Mouse (Mus musculus) neural tube, embryonic 13.5 days (tissue): ENCODE data around the gene Bach1. TPM values are rescaled to one million over a fixed set of nuclear protein-coding genes. Genes with fewer than 3 reads are reported as not detected.

Experiments used
- ATAC-seq: fragments of 200-750 bp; cut with Nextera tagmentation; 2 replicates; pipeline ENCODE4 v1.8.0; 2017; ENCODE audit warnings: low read depth, mild to moderate bottlenecking, moderate TSS enrichment, moderate library complexity
- H3K27ac ChIP-seq: fragments of 300-500 bp; sonication (generic); replicated peaks from 2 replicates; pipeline ENCODE4 v1.5.1; 2015; ENCODE audit warnings: moderate library complexity, mild to moderate bottlenecking, inconsistent platforms
- H3K27me3 ChIP-seq: fragments of 300-500 bp; sonication (generic); 2 replicates; pipeline ENCODE4 v1.6.1; 2015; ENCODE audit warnings: mild to moderate bottlenecking, inconsistent platforms
- H3K36me3 ChIP-seq: fragments of 300-500 bp; sonication (generic); 2 replicates; pipeline ENCODE4 v1.6.1; 2015; ENCODE audit warnings: mild to moderate bottlenecking, inconsistent platforms
- H3K4me1 ChIP-seq: fragments of 300-500 bp; sonication (generic); replicated peaks from 2 replicates; pipeline ENCODE4 v1.6.1; 2015; ENCODE audit warnings: inconsistent platforms
- H3K4me2 ChIP-seq: fragments of 300-500 bp; sonication (generic); 2 replicates; pipeline ENCODE4 v1.6.1; 2015; ENCODE audit warnings: inconsistent platforms, mild to moderate bottlenecking, moderate library complexity
- H3K4me3 ChIP-seq: fragments of 300-500 bp; sonication (generic); 2 replicates; pipeline ENCODE4 v1.5.1; 2015; ENCODE audit warnings: mild to moderate bottlenecking, inconsistent platforms
- H3K9ac ChIP-seq: fragments of 300-500 bp; sonication (generic); 2 replicates; pipeline ENCODE4 v1.6.1; 2015; ENCODE audit warnings: moderate library complexity, mild to moderate bottlenecking, inconsistent platforms
- H3K9me3 ChIP-seq: fragments of 300-500 bp; sonication (generic); 2 replicates; pipeline ENCODE4 v1.6.1; 2016; ENCODE audit warnings: inconsistent platforms
- WGBS: fragments of 180-500 bp; shearing (Covaris S2); methylation state at CpG from one replicate; pipeline ENCODE4 v1.1.7; 2015; 5-methylcytosine and 5-hydroxymethylcytosine counted together
- polyA plus RNA-seq: library from polyadenylated mRNA; unstranded; fragments of >200 nt; fragmentation: Nextera tagmentation; extraction: Ambion mirVana; gene quantifications from 2 replicates; pipeline ENCODE4 v1.2.1, GENCODE M21; 2015

The Bach1 gene
- 19.6 and 25.1 TPM in 2 replicates for polyA plus RNA-seq

- peak within 1 kb of the TSS; percentile 66 for H3K4me2 ChIP-seq
- WGBS: under 1% methylated on average over 78 of the region's 84 CpGs
- H3K4me1 ChIP-seq: peaks cover 38% of the 10 kb centered on the region
Observed at GRCm38 (mm10) chr16:87698692-87699305, at the start of gene Bach1. TSS of gene Bach1 (plus strand) at chr16:87698945.

GRCm38 (mm10) chr16:87652344-87652743 lies 46.4 kb upstream of the Bach1 start:
- no peaks in the 10 kb centered on the region for H3K9me3 ChIP-seq
- H3K4me2 ChIP-seq: no peak overlapping the region
- H3K27ac ChIP-seq: no peak overlapping the region
- ATAC-seq: no peak
- H3K36me3 ChIP-seq: no peaks in the 10 kb centered on the region
- no peak overlapping the region for H3K4me3 ChIP-seq
- no peaks in the 10 kb centered on the region for H3K27me3 ChIP-seq
- no peak overlapping the region for H3K9ac ChIP-seq
- WGBS: 70% methylated on average over 8 of the region's 8 CpGs
- no peaks in the 10 kb centered on the region for H3K4me1 ChIP-seq

More at GRCm38 (mm10) chr16:87698692-87699305, at the start of gene Bach1:
- Histone ChIP-seq H3K4me3 (peak within 1 kb of the TSS; percentile 87), H3K27me3 (no peaks in the 10 kb centered on the region), H3K27ac (peak within 1 kb of the TSS; percentile 95), H3K9ac (peak within 1 kb of the TSS; percentile 94), H3K9me3 (no peaks in the 10 kb centered on the region), H3K36me3 (no peaks in the 10 kb centered on the region)
- ATAC-seq: peak; percentile 94

GRCm38 (mm10) chr16:87652924-87653323 lies 45.8 kb upstream of the Bach1 start:
- H3K27ac ChIP-seq: no peak overlapping the region
- no peak overlapping the region for H3K9ac ChIP-seq
- no peak overlapping the region for H3K4me3 ChIP-seq
- no peaks in the 10 kb centered on the region for H3K27me3 ChIP-seq
- no peak for ATAC-seq
- WGBS: 84% methylated on average over 13 of the region's 13 CpGs
- no peaks in the 10 kb centered on the region for H3K9me3 ChIP-seq
- H3K36me3 ChIP-seq: no peaks in the 10 kb centered on the region
- H3K4me2 ChIP-seq: no peak overlapping the region
- H3K4me1 ChIP-seq: no peaks in the 10 kb centered on the region

- ATAC-seq: no peak
- Histone ChIP-seq H3K4me3 (no peak overlapping the region), H3K27me3 (no peaks in the 10 kb centered on the region), H3K9ac (no peak overlapping the region), H3K27ac (no peak overlapping the region), H3K4me2 (no peak overlapping the region), H3K9me3 (no peaks in the 10 kb centered on the region), H3K36me3 (no peaks in the 10 kb centered on the region), H3K4me1 (no peaks in the 10 kb centered on the region)
- WGBS: 70% methylated on average over 11 of the region's 11 CpGs
Observed at GRCm38 (mm10) chr16:87654016-87654575, 44.6 kb upstream of the Bach1 start.

GRCm38 (mm10) chr16:87655005-87655404 lies 43.7 kb upstream of the Bach1 start:
- no peak overlapping the region for H3K9ac ChIP-seq
- WGBS: 73% methylated on average over 5 of the region's 5 CpGs
- no peak overlapping the region for H3K27ac ChIP-seq
- H3K4me3 ChIP-seq: no peak overlapping the region
- H3K9me3 ChIP-seq: no peaks in the 10 kb centered on the region
- no peaks in the 10 kb centered on the region for H3K27me3 ChIP-seq
- no peaks in the 10 kb centered on the region for H3K36me3 ChIP-seq
- no peaks in the 10 kb centered on the region for H3K4me1 ChIP-seq
- ATAC-seq: no peak
- no peak overlapping the region for H3K4me2 ChIP-seq

GRCm38 (mm10) chr16:87655579-87655978 lies 43.2 kb upstream of the Bach1 start:
- no peaks in the 10 kb centered on the region for H3K9me3 ChIP-seq
- H3K4me3 ChIP-seq: no peak overlapping the region
- no peaks in the 10 kb centered on the region for H3K27me3 ChIP-seq
- no peak overlapping the region for H3K9ac ChIP-seq
- no peak for ATAC-seq
- WGBS: 61% methylated on average over 9 of the region's 9 CpGs
- no peaks in the 10 kb centered on the region for H3K36me3 ChIP-seq
- H3K4me1 ChIP-seq: no peaks in the 10 kb centered on the region
- H3K27ac ChIP-seq: no peak overlapping the region
- no peak overlapping the region for H3K4me2 ChIP-seq

GRCm38 (mm10) chr16:87656771-87657170 lies 42.0 kb upstream of the Bach1 start:
- Histone ChIP-seq H3K4me3 (no peak overlapping the region), H3K9ac (no peak overlapping the region), H3K27me3 (no peaks in the 10 kb centered on the region), H3K4me1 (no peaks in the 10 kb centered on the region), H3K4me2 (no peak overlapping the region), H3K36me3 (no peaks in the 10 kb centered on the region), H3K27ac (no peak overlapping the region), H3K9me3 (no peaks in the 10 kb centered on the region)
- WGBS: 89% methylated on average over 4 of the region's 4 CpGs
- ATAC-seq: no peak

GRCm38 (mm10) chr16:87657291-87657690 lies 41.5 kb upstream of the Bach1 start:
- no peak overlapping the region for H3K9ac ChIP-seq
- H3K4me3 ChIP-seq: no peak overlapping the region
- H3K27ac ChIP-seq: no peak overlapping the region
- H3K36me3 ChIP-seq: no peaks in the 10 kb centered on the region
- no peak overlapping the region for H3K4me2 ChIP-seq
- ATAC-seq: no peak
- H3K27me3 ChIP-seq: no peaks in the 10 kb centered on the region
- 93% methylated on average over 9 of the region's 9 CpGs for WGBS
- H3K4me1 ChIP-seq: no peaks in the 10 kb centered on the region
- no peaks in the 10 kb centered on the region for H3K9me3 ChIP-seq

GRCm38 (mm10) chr16:87661024-87661471 lies 37.7 kb upstream of the Bach1 start:
- no peak overlapping the region for H3K9ac ChIP-seq
- no peaks in the 10 kb centered on the region for H3K36me3 ChIP-seq
- no peak overlapping the region for H3K27ac ChIP-seq
- 73% methylated on average over 12 of the region's 12 CpGs for WGBS
- no peaks in the 10 kb centered on the region for H3K27me3 ChIP-seq
- H3K4me3 ChIP-seq: no peak overlapping the region
- H3K4me1 ChIP-seq: no peaks in the 10 kb centered on the region
- ATAC-seq: no peak
- no peaks in the 10 kb centered on the region for H3K9me3 ChIP-seq
- no peak overlapping the region for H3K4me2 ChIP-seq

GRCm38 (mm10) chr16:87661636-87662035 lies 37.1 kb upstream of the Bach1 start:
- 83% methylated on average over 8 of the region's 8 CpGs for WGBS
- ATAC-seq: no peak
- H3K27ac ChIP-seq: no peak overlapping the region

GRCm38 (mm10) chr16:87662528-87662927 lies 36.2 kb upstream of the Bach1 start:
- H3K36me3 ChIP-seq: no peaks in the 10 kb centered on the region
- H3K4me1 ChIP-seq: no peaks in the 10 kb centered on the region
- WGBS: 98% methylated on average over 2 of the region's 2 CpGs
- H3K27me3 ChIP-seq: no peaks in the 10 kb centered on the region
- no peak overlapping the region for H3K27ac ChIP-seq
- H3K9ac ChIP-seq: no peak overlapping the region
- H3K4me3 ChIP-seq: no peak overlapping the region
- H3K9me3 ChIP-seq: no peaks in the 10 kb centered on the region
- H3K4me2 ChIP-seq: no peak overlapping the region
- ATAC-seq: no peak

More at GRCm38 (mm10) chr16:87661636-87662035, 37.1 kb upstream of the Bach1 start:
- Histone ChIP-seq H3K4me1 (no peaks in the 10 kb centered on the region), H3K4me2 (no peak overlapping the region), H3K9me3 (no peaks in the 10 kb centered on the region), H3K9ac (no peak overlapping the region), H3K27me3 (no peaks in the 10 kb centered on the region), H3K36me3 (no peaks in the 10 kb centered on the region), H3K4me3 (no peak overlapping the region)

GRCm38 (mm10) chr16:87663890-87664289 lies 34.9 kb upstream of the Bach1 start:
- ATAC-seq: no peak
- no peaks in the 10 kb centered on the region for H3K27me3 ChIP-seq

GRCm38 (mm10) chr16:87665246-87665645 lies 33.5 kb upstream of the Bach1 start:
- Histone ChIP-seq H3K36me3 (no peaks in the 10 kb centered on the region), H3K4me3 (no peak overlapping the region), H3K4me1 (no peaks in the 10 kb centered on the region), H3K4me2 (no peak overlapping the region), H3K27me3 (no peaks in the 10 kb centered on the region), H3K9me3 (no peaks in the 10 kb centered on the region), H3K27ac (no peak overlapping the region), H3K9ac (no peak overlapping the region)
- WGBS: 42% methylated on average over 9 of the region's 9 CpGs
- ATAC-seq: no peak

More at GRCm38 (mm10) chr16:87663890-87664289, 34.9 kb upstream of the Bach1 start:
- WGBS: 84% methylated on average over 6 of the region's 6 CpGs
- no peak overlapping the region for H3K9ac ChIP-seq
- no peak overlapping the region for H3K4me2 ChIP-seq
- H3K27ac ChIP-seq: no peak overlapping the region
- H3K36me3 ChIP-seq: no peaks in the 10 kb centered on the region
- no peak overlapping the region for H3K4me3 ChIP-seq
- no peaks in the 10 kb centered on the region for H3K9me3 ChIP-seq
- H3K4me1 ChIP-seq: no peaks in the 10 kb centered on the region
